Mouse (Mus musculus) 3134 (cell line): ENCODE data around the gene Ano6.

Source experiments
- DNase-seq: peaks from one replicate; pipeline ENCODE4 v3.0.0-alpha.2; 2011; ENCODE audit warnings: low spot score; ENCODE audit not compliant: insufficient read length; ENCODE audit errors: extremely low read depth

Ano6 gene

GRCm38 (mm10) chr15:95794611-95795565 lies 4.2 kb downstream of the Ano6 start:
- DNase-seq: no peak

- no peak for DNase-seq
Observed at GRCm38 (mm10) chr15:95796062-95796461, 5.4 kb downstream of the Ano6 start.

- DNase-seq: no peak
Observed at GRCm38 (mm10) chr15:95797144-95797983, 6.7 kb downstream of the Ano6 start.

- no peak for DNase-seq
Observed at GRCm38 (mm10) chr15:95798266-95798665, 7.6 kb downstream of the Ano6 start.

- no peak for DNase-seq
Observed at GRCm38 (mm10) chr15:95799632-95800031, 9.0 kb downstream of the Ano6 start.

- DNase-seq: no peak
Observed at GRCm38 (mm10) chr15:95800051-95800450, 9.4 kb downstream of the Ano6 start.

- DNase-seq: no peak
Observed at GRCm38 (mm10) chr15:95801261-95801979, 10.8 kb downstream of the Ano6 start.

GRCm38 (mm10) chr15:95802140-95802539 lies 11.5 kb downstream of the Ano6 start:
- DNase-seq: no peak

- DNase-seq: peak; percentile 75
Observed at GRCm38 (mm10) chr15:95802762-95803161, 12.1 kb downstream of the Ano6 start.

GRCm38 (mm10) chr15:95803484-95803883 lies 12.8 kb downstream of the Ano6 start:
- DNase-seq: no peak

- peak; percentile 83 for DNase-seq
Observed at GRCm38 (mm10) chr15:95804255-95804654, 13.6 kb downstream of the Ano6 start.

GRCm38 (mm10) chr15:95805022-95805471 lies 14.4 kb downstream of the Ano6 start:
- peak; percentile 71 for DNase-seq

GRCm38 (mm10) chr15:95807908-95808307 lies 17.3 kb downstream of the Ano6 start:
- no peak for DNase-seq

- no peak for DNase-seq
Observed at GRCm38 (mm10) chr15:95810357-95810761, 19.7 kb downstream of the Ano6 start.

- no peak for DNase-seq
Observed at GRCm38 (mm10) chr15:95812821-95813571, 22.4 kb downstream of the Ano6 start.

- DNase-seq: no peak
Observed at GRCm38 (mm10) chr15:95817501-95817900, 26.9 kb downstream of the Ano6 start.

- no peak for DNase-seq
Observed at GRCm38 (mm10) chr15:95819249-95820035, 28.8 kb downstream of the Ano6 start.

GRCm38 (mm10) chr15:95820142-95820541 lies 29.5 kb downstream of the Ano6 start:
- DNase-seq: no peak

GRCm38 (mm10) chr15:95820678-95821077 lies 30.0 kb downstream of the Ano6 start:
- no peak for DNase-seq
